Mouse (Mus musculus) embryonic facial prominence, embryonic 12.5 days (tissue): ENCODE data around the gene Dhx16. TPM values are rescaled to one million over a fixed set of nuclear protein-coding genes. Genes with fewer than 3 reads are reported as not detected.

ENCODE experiments used
- ATAC-seq: fragments of 200-750 bp; cut with Nextera tagmentation; 2 replicates; pipeline ENCODE4 v1.8.0; 2017; ENCODE audit not compliant: insufficient number of reproducible peaks, insufficient read depth, low FRiP score, low TSS enrichment
- H3K27ac ChIP-seq: fragments of 300-500 bp; sonication (generic); 2 replicates; pipeline ENCODE4 v1.5.1; 2016; ENCODE audit warnings: mild to moderate bottlenecking
- H3K27me3 ChIP-seq: fragments of 300-500 bp; sonication (generic); 2 replicates; pipeline ENCODE4 v1.6.1; 2016; ENCODE audit warnings: mild to moderate bottlenecking, moderate library complexity
- H3K36me3 ChIP-seq: fragments of 300-500 bp; sonication (generic); 2 replicates; pipeline ENCODE4 v1.6.1; 2016; ENCODE audit warnings: mild to moderate bottlenecking
- H3K4me1 ChIP-seq: fragments of 300-500 bp; sonication (generic); 2 replicates; pipeline ENCODE4 v1.6.1; 2016
- H3K4me2 ChIP-seq: fragments of 300-500 bp; sonication (generic); replicated peaks from 2 replicates; pipeline ENCODE4 v1.6.1; 2016; ENCODE audit warnings: mild to moderate bottlenecking, moderate library complexity
- H3K4me3 ChIP-seq: fragments of 300-500 bp; sonication (generic); 2 replicates; pipeline ENCODE4 v1.5.1; 2016; ENCODE audit warnings: mild to moderate bottlenecking
- H3K9ac ChIP-seq: fragments of 300-500 bp; sonication (generic); 2 replicates; pipeline ENCODE4 v1.6.1; 2016; ENCODE audit warnings: mild to moderate bottlenecking, moderate library complexity
- H3K9me3 ChIP-seq: fragments of 300-500 bp; sonication (generic); 2 replicates; pipeline ENCODE4 v1.6.1; 2016; ENCODE audit warnings: mild to moderate bottlenecking, moderate library complexity
- WGBS: fragments of 180-500 bp; shearing (Covaris S2); methylation state at CpG from one replicate; pipeline ENCODE4 v1.1.7; 2016; 5-methylcytosine and 5-hydroxymethylcytosine counted together
- polyA plus RNA-seq: library from polyadenylated mRNA; unstranded; fragments of >200 nt; fragmentation: Nextera tagmentation; extraction: Ambion mirVana; gene quantifications from 2 replicates; pipeline ENCODE4 v1.2.1, GENCODE M21; 2016

Dhx16 gene
- polyA plus RNA-seq, 1 experiment from 2014 or later: 47.8 TPM

DNA sequence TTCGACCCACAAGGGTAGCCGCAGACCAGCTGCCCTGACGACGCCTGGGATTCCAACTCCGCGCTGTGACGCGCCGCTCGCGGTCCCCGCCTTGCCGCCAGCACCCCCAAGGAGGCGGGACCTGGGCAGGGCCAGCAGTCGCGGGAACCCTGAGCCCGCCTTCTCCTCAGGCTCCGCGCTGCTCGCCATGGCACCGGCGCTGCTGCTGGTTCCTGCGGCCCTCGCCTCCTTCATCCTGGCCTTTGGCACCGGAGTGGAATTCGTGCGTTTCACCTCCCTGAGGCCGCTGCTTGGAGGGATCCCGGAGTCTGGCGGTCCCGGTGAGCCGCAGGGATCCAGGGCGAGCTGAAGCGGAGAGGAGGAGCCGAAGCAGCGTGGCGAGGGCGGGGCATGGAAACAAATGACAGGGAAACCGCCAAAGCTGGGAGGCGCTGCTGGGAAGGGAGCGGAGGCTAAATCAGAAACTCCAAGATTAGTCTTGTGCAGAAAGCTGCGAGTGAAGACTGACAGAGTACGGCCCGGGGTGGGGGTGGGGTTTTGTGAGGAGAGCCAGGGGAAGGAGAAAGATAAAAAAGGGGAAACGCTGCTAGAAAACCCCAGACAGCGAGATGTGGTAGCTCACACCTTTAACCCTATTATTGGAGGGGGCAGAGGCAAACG lies 18.3 kb upstream of the Dhx16 start, which contains the start of gene Nrm:
Nrm (plus strand) TSS at position 121 of the 660 bp plus-strand sequence.
- Histone ChIP-seq H3K4me2 (peak within 1 kb of the TSS; percentile 66), H3K9me3 (no peaks in the 10 kb centered on the region), H3K4me3 (peak within 1 kb of the TSS; percentile 58), H3K9ac (peak within 1 kb of the TSS; percentile 53), H3K27ac (peak within 1 kb of the TSS; percentile 89), H3K36me3 (peaks cover 18% of the 10 kb centered on the region), H3K4me1 (peaks cover 17% of the 10 kb centered on the region; the same call in 1 of the 2 replicates), H3K27me3 (no peaks in the 10 kb centered on the region)
- under 1% methylated on average over 47 of the region's 47 CpGs for WGBS
- ATAC-seq: peak; percentile 89

DNA sequence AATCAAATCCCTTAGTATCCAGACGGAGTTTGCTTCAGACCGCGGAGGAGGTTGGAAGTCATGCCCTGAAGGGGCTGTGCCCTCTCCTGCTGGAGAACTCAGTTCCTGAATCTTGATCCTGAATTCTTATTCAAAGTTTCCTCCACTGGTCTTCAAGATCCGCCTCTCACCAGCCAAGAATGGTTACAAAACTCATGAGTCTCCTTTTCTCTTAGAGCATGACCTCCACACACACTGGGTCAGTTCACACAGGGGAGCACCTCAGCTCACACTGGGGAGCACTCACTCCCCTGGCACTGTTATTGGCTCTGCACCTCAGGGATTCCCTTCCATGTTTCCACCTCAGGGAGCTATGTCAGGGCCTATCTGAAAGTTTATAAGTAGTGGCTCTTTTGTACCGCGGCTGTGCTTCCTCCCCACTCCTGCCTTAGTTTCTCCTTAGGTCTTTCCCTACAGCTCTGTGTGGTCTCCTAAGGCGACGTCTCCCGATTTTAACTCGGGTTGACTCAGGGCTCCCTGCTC lies 14.7 kb upstream of the Dhx16 start:
- Histone ChIP-seq H3K4me2 (peak overlapping the region; percentile 96), H3K36me3 (no peaks in the 10 kb centered on the region), H3K9me3 (no peaks in the 10 kb centered on the region), H3K9ac (peak overlapping the region; percentile 68), H3K27me3 (no peaks in the 10 kb centered on the region), H3K4me1 (peaks cover 46% of the 10 kb centered on the region), H3K27ac (peak overlapping the region; percentile 98), H3K4me3 (peak overlapping the region; percentile 73)
- ATAC-seq: no peak
- WGBS: 18% methylated on average over 10 of the region's 10 CpGs

- under 1% methylated on average over 48 of the region's 48 CpGs for WGBS
Observed at GRCm38 (mm10) chr17:35865481-35866280, 13.9 kb upstream of the Dhx16 start, which contains the start of gene Ppp1r18. Gene Ppp1r18 (plus strand): TSS chr17:35865593.

DNA sequence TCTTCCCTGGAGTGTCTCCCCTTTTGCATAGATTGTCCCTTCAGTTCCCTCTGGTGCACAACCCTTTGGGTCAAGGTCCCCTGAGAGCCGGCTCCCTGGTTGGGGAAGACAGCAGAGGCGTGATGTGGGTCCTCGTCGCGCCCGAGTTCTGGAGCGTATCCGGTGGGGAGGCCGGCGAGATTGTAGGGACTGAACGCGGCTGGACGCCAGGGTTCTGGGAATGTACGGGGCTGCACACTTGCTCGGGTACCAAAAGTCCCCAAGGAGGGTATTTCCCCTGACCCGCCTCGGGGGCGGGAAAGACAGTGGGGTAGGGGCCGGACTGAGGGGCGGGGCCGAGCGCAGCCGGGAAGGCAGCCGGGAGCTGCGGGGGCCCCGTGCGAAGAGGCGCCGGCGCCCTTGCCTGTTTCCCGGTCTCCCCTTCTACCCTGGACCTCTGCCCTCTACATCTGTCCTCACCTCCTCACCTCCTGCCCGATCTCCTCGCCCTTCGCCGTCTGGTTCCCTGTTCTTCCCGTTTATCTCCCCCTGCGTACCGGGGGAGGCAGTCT lies 13.3 kb upstream of the Dhx16 start:
- WGBS: under 1% methylated on average over 38 of the region's 38 CpGs
- Histone ChIP-seq H3K4me1 (peaks cover 51% of the 10 kb centered on the region), H3K4me2 (peak overlapping the region; percentile 96), H3K36me3 (peaks cover 8% of the 10 kb centered on the region), H3K27me3 (no peaks in the 10 kb centered on the region), H3K9me3 (no peaks in the 10 kb centered on the region), H3K4me3 (peak overlapping the region; percentile 73), H3K27ac (peak overlapping the region; percentile 98), H3K9ac (peak overlapping the region; percentile 68)
- ATAC-seq: peak; percentile 44

More at GRCm38 (mm10) chr17:35865481-35866280, 13.9 kb upstream of the Dhx16 start, which contains the start of gene Ppp1r18:
- H3K9ac ChIP-seq: peak within 1 kb of the TSS; percentile 68
- H3K4me3 ChIP-seq: peak within 1 kb of the TSS; percentile 73
- H3K27me3 ChIP-seq: no peaks in the 10 kb centered on the region
- peaks cover 3% of the 10 kb centered on the region; the same call in 1 of the 2 replicates for H3K36me3 ChIP-seq
- peak within 1 kb of the TSS; percentile 98 for H3K27ac ChIP-seq
- peaks cover 50% of the 10 kb centered on the region for H3K4me1 ChIP-seq
- H3K9me3 ChIP-seq: no peaks in the 10 kb centered on the region
- ATAC-seq: peak; percentile 70
- H3K4me2 ChIP-seq: peak within 1 kb of the TSS; percentile 96

DNA sequence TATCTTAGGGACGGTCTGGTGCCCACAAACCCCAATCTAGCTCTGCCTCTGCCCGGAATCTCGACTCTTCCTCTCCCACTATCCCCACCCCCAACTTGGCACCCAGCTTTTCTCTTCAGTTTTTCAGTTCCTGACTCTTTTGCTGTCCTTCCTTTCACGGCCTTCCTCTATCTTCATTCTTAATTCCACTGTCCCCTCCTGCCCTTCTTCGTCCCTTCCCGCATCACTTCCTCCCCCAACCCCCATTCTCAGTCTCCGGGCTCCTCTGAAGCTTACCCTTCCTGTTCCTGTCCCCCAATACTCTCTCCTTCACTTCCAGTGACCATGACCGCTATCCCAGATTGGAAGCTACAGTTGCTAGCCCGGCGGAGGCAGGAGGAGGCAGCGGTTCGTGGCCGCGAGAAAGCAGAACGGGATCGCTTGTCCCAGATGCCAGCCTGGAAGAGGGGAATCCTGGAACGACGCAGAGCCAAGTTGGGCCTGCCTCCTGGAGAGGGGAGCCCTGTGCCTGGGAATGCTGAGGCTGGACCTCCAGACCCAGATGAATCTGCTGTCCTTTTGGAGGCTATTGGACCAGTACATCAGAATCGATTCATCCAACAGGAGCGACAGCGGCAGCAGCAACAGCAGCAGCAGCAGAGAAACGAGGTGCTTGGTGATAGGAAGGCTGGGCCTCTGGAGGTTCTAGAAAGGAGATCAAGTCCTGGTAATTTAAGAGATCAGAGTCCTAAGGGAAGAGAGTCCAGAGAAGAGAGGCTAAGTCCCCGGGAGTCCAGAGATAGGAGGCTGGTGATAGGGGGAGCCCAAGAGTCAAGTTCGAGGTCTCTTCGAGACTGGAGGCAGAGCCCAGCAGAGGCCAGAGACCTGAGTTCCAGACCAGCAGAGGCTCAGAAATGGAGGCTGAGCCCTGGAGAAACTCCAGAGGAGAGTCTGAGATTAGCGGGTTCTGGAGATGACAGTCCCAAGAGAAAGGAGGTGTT lies 12.4 kb upstream of the Dhx16 start:
- 9% methylated on average over 26 of the region's 26 CpGs for WGBS
- Histone ChIP-seq H3K36me3 (peaks cover 10% of the 10 kb centered on the region), H3K9me3 (no peaks in the 10 kb centered on the region), H3K4me1 (peaks cover 52% of the 10 kb centered on the region), H3K4me2 (peak overlapping the region; percentile 96), H3K9ac (peak overlapping the region; percentile 68), H3K27me3 (no peaks in the 10 kb centered on the region), H3K4me3 (peak overlapping the region; percentile 73), H3K27ac (peak overlapping the region; percentile 98)
- ATAC-seq: no peak

- 16% methylated on average over 17 of the region's 17 CpGs for WGBS
- peaks cover 58% of the 10 kb centered on the region for H3K4me1 ChIP-seq
Observed at GRCm38 (mm10) chr17:35868165-35868820, 11.3 kb upstream of the Dhx16 start.

DNA sequence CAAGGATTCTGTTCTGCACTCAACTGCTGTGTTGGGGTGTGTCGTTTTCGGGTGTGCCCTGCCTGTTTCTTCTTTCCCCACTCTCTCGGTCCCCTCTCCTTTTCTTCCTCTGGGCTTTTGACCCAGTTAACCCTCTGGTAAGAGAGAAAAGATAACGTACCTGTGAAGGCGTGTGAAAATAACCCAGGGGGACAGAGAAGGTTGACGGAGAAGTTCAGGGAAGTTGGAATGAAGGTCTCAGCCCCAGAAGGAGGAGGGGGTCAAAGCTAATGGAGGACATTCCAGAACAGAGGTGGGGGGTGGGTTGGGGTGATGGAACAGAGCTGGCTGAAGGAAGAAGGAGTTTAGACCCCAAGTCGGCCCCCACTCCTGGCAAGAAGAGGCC lies 10.7 kb upstream of the Dhx16 start:
- Histone ChIP-seq H3K9me3 (no peaks in the 10 kb centered on the region), H3K9ac (peak overlapping the region; percentile 68), H3K4me2 (peak overlapping the region; percentile 96), H3K36me3 (peaks cover 18% of the 10 kb centered on the region), H3K27ac (peak overlapping the region; percentile 98), H3K4me3 (peak overlapping the region; percentile 73), H3K4me1 (peaks cover 63% of the 10 kb centered on the region), H3K27me3 (no peaks in the 10 kb centered on the region)
- 2% methylated on average over 7 of the region's 7 CpGs for WGBS
- no peak for ATAC-seq

More at GRCm38 (mm10) chr17:35868165-35868820, 11.3 kb upstream of the Dhx16 start:
- peak overlapping the region; percentile 96 for H3K4me2 ChIP-seq
- H3K9me3 ChIP-seq: no peaks in the 10 kb centered on the region
- peaks cover 13% of the 10 kb centered on the region for H3K36me3 ChIP-seq
- no peak for ATAC-seq
- no peaks in the 10 kb centered on the region for H3K27me3 ChIP-seq
- H3K4me3 ChIP-seq: peak overlapping the region; percentile 73
- H3K9ac ChIP-seq: peak overlapping the region; percentile 68
- H3K27ac ChIP-seq: peak overlapping the region; percentile 98

GRCm38 (mm10) chr17:35869346-35870067 lies 10.1 kb upstream of the Dhx16 start:
- no peaks in the 10 kb centered on the region for H3K9me3 ChIP-seq
- H3K9ac ChIP-seq: peak overlapping the region; percentile 68
- H3K27me3 ChIP-seq: no peaks in the 10 kb centered on the region
- H3K4me2 ChIP-seq: peak overlapping the region; percentile 96
- H3K4me3 ChIP-seq: peak overlapping the region; percentile 73
- peaks cover 62% of the 10 kb centered on the region for H3K4me1 ChIP-seq
- ATAC-seq: no peak
- H3K36me3 ChIP-seq: peaks cover 23% of the 10 kb centered on the region
- H3K27ac ChIP-seq: peak overlapping the region; percentile 98
- 1% methylated on average over 7 of the region's 7 CpGs for WGBS

GRCm38 (mm10) chr17:35870151-35870883 lies 9.3 kb upstream of the Dhx16 start:
- 47% methylated on average over 8 of the region's 9 CpGs for WGBS
- H3K9ac ChIP-seq: peak overlapping the region; percentile 68
- no peaks in the 10 kb centered on the region for H3K9me3 ChIP-seq
- H3K4me3 ChIP-seq: peak overlapping the region; percentile 73
- no peak for ATAC-seq
- peak overlapping the region; percentile 98 for H3K27ac ChIP-seq
- peak overlapping the region; percentile 96 for H3K4me2 ChIP-seq
- H3K36me3 ChIP-seq: peaks cover 31% of the 10 kb centered on the region
- no peaks in the 10 kb centered on the region for H3K27me3 ChIP-seq
- H3K4me1 ChIP-seq: peaks cover 55% of the 10 kb centered on the region
